Mouse (Mus musculus) thymus, adult 2 months (tissue): ENCODE data around the gene Lrrc27. TPM values are rescaled to one million over a fixed set of nuclear protein-coding genes. Genes with fewer than 3 reads are reported as not detected.

ENCODE experiments used
- DNase-seq: peaks from one replicate; pipeline ENCODE4 v3.0.0; 2021
- H3K27ac ChIP-seq: fragments of 200-500 bp; 2 replicates; pipeline ENCODE4 v1.5.1; 2012; ENCODE audit warnings: low read length, control low read depth; ENCODE audit not compliant: control insufficient read depth, insufficient read depth
- H3K27me3 ChIP-seq: fragments of 200-500 bp; 2 replicates; pipeline ENCODE4 v1.6.1; 2012; ENCODE audit warnings: mild to moderate bottlenecking, low read length, moderate library complexity, mixed read lengths; ENCODE audit not compliant: control insufficient read depth, insufficient read depth
- H3K36me3 ChIP-seq: fragments of 200-500 bp; 2 replicates; pipeline ENCODE4 v1.6.1; 2012; ENCODE audit warnings: mild to moderate bottlenecking, low read length, moderate library complexity; ENCODE audit not compliant: control insufficient read depth, insufficient read depth
- H3K4me1 ChIP-seq: fragments of 200-500 bp; replicated peaks from 2 replicates; pipeline ENCODE4 v1.6.1; 2012; ENCODE audit warnings: low read length; ENCODE audit not compliant: control insufficient read depth, insufficient read depth
- H3K4me3 ChIP-seq: fragments of 200-500 bp; 2 replicates; pipeline ENCODE4 v1.5.1; 2012; ENCODE audit warnings: mild to moderate bottlenecking, low read length, control low read depth, moderate library complexity; ENCODE audit not compliant: control insufficient read depth, insufficient read depth
- CTCF ChIP-seq: fragments of 200-500 bp; IDR thresholded peaks from 2 replicates; pipeline ENCODE4 v1.5.1; 2012; ENCODE audit warnings: mild to moderate bottlenecking, control low read depth, low read length, moderate library complexity, borderline replicate concordance; ENCODE audit not compliant: control insufficient read depth, poor library complexity, insufficient read depth; ENCODE audit errors: extremely low read depth
- POLR2A ChIP-seq: fragments of 200-500 bp; IDR thresholded peaks from 2 replicates; pipeline ENCODE4 v1.6.1; 2012; ENCODE audit warnings: mild to moderate bottlenecking, low read length, control low read depth, moderate library complexity; ENCODE audit not compliant: control insufficient read depth, poor library complexity, insufficient read depth; ENCODE audit errors: extremely low read depth
- WGBS: fragments of 180-500 bp; shearing (Covaris S2); methylation state at CpG from one replicate; pipeline ENCODE4 v1.1.7; 2018; 5-methylcytosine and 5-hydroxymethylcytosine counted together
- polyA plus RNA-seq: library from polyadenylated mRNA; depleted of rRNA; stranded (reverse); fragments of >200 nt; gene quantifications from 2 replicates; pipeline ENCODE4 v1.2.3, GENCODE M21; 2012

The Lrrc27 gene
- polyA plus RNA-seq, 1 experiment: 3.9 TPM

DNA sequence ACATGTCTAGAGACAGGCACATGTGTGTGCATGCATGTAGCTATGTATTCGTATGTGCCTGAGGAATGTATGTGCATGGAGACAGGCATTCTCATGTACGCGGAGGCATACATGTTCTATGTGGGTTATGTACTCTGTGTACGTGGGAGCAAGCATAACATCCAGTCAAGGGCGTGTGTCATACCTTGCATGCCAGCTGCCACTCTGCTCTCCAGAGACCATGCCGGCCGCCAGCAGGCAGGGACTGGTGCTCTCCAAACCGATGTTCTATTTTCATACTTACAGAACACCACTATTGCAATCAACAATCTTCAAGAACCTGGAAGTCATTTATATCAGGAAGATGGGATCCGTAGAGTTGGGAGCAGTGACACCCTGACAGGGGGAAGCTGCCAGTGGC is 3.7 kb downstream of the Lrrc27 start:
- no peak overlapping the region for H3K4me3 ChIP-seq
- TF ChIP-seq POLR2A (no peak), CTCF (no peak)
- H3K27ac ChIP-seq: no peak overlapping the region
- H3K36me3 ChIP-seq: no peaks in the 10 kb centered on the region
- no peaks in the 10 kb centered on the region for H3K27me3 ChIP-seq
- DNase-seq: no peak
- H3K4me1 ChIP-seq: peaks cover 16% of the 10 kb centered on the region
- 96% methylated on average over 9 of the region's 9 CpGs for WGBS

DNA sequence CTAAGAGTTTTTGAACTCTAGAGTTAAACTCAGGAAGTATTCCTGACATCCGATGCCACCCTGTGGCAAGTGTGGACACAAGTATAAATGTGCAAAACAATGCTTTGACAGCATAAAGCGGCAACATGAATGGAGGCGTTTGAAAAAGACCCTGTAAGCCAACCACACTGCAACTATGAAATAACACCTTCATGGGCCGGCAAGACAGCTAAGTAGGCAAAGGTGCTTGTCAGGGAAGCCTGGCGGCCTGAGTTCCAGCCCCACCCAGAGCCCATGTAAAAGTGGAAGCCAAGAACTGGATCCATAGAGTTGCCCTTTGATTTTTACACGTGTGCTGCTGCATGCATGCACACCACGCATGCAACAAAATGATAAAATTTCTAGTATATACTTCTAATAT is 4.3 kb downstream of the Lrrc27 start:
- no peaks in the 10 kb centered on the region for H3K36me3 ChIP-seq
- TF ChIP-seq POLR2A (no peak), CTCF (no peak)
- 93% methylated on average over 7 of the region's 7 CpGs for WGBS
- no peak for DNase-seq
- H3K27me3 ChIP-seq: no peaks in the 10 kb centered on the region
- no peak overlapping the region for H3K4me3 ChIP-seq
- peaks cover 16% of the 10 kb centered on the region for H3K4me1 ChIP-seq
- H3K27ac ChIP-seq: no peak overlapping the region

DNA sequence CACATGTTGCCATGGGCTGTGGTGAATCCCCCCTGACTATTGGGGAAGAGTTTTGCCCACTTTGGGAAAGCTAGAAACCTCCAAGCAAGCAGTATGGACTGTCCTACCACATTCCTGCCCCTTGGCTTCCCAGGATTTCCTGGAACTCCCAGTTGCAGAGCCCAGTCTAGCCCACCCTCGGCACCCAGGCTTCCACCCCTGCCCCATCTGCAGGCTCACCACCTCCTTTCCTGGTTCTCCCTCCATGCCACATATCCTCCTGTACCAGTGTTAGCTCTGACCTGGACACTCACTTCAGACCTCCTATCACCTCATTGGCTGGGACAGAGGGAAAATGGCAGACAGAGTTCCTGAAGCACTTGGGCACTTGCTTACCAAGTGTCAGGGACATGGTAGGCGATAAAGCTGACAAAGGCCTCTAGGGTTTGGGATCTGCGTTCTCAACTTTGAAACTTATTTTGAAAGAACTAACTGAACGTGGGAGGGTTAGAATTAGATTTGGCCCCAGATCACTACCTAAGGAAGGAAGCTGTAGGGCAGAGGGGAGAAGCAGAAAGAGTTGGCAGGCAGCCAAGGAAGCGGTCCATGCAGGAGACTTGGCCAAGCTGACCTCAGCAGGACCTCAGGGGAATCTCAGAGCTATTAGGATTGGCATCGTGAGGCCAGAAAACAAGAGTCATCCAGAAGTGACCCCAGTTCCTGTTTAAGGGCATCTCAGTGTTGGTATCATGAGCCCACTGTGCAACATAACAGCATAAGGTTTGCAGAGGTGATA is 6.0 kb downstream of the Lrrc27 start:
- no peaks in the 10 kb centered on the region for H3K36me3 ChIP-seq
- peaks cover 25% of the 10 kb centered on the region for H3K4me1 ChIP-seq
- no peak for DNase-seq
- TF ChIP-seq CTCF (no peak), POLR2A (no peak)
- H3K27me3 ChIP-seq: no peaks in the 10 kb centered on the region
- WGBS: 58% methylated on average over 6 of the region's 6 CpGs
- H3K27ac ChIP-seq: no peak overlapping the region
- no peak overlapping the region for H3K4me3 ChIP-seq

DNA sequence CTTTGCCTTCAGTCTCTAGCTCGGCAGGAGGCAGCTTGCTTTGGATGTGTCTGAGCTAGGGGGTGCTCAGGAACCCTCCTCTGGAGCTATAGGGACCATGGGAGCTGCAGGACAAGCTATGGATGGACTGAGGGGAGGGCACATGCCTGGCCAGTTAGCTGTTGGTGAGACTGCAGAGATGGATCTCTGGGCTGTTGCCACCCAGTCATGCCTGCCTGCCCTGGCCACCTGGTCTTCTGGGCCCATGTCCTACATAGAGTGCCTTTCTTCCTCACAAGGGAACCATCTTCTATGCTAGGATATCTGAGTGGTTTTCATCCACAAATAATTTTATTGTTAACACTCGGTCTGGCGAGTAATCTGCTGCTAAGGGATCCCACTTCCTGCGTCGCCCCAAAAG is 6.7 kb downstream of the Lrrc27 start:
- no peak for DNase-seq
- Histone ChIP-seq H3K36me3 (no peaks in the 10 kb centered on the region), H3K27ac (no peak overlapping the region), H3K4me3 (no peak overlapping the region), H3K4me1 (peaks cover 31% of the 10 kb centered on the region), H3K27me3 (no peaks in the 10 kb centered on the region)
- TF ChIP-seq CTCF (no peak), POLR2A (no peak)
- whole genome bisulfite sequencing: 94% methylated on average over 5 of the region's 5 CpGs

DNA sequence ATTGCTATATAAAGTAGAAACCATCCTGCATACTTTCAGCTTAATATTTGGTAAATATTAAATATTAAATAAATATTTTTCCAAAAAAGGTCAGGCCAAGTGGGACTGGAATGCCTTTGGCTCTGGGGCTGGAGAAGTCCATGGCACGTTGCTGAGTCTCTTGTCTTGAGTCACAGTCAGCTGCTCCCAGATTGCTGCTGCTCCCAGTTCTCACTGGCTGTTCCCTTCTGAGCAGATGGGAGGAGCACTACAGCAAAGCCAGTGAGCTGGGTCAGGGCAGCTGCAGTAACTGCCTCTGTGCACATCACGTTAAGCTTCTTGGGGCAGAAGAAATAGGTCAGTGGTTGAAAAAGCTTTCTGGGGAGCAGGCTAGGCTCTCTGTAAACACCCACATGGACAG is 7.5 kb downstream of the Lrrc27 start:
- no peak for TF ChIP-seq POLR2A
- no peak for TF ChIP-seq CTCF
- 39% methylated on average over 2 of the region's 2 CpGs for WGBS

DNA sequence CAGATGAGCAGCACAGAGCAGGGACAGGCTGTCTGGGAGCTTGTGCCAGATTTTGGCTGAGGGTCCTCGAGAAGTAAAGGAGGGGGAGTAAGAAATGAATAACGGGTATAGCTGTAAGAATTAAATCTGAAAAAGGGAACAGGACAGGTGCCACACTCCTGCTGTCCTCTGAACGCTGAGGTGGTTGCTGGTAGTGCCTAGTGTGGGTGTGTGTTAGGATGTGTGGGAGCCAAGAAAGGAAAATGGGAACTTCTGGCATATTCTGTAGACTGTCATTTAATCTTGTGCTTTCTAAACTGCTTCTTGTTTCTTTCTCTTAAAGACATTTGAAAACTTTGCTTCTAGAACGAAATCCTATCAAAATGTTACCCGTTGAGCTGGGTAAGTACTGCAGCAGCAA is 8.3 kb downstream of the Lrrc27 start:
- H3K27ac ChIP-seq: no peak overlapping the region
- WGBS: 93% methylated on average over 5 of the region's 5 CpGs
- DNase-seq: no peak
- TF ChIP-seq CTCF: no peak
- TF ChIP-seq POLR2A: no peak
- H3K36me3 ChIP-seq: no peaks in the 10 kb centered on the region
- peaks cover 47% of the 10 kb centered on the region for H3K4me1 ChIP-seq
- H3K27me3 ChIP-seq: no peaks in the 10 kb centered on the region
- H3K4me3 ChIP-seq: no peak overlapping the region

More for the DNA sequence above, 7.5 kb downstream of the Lrrc27 start:
- H3K4me1 ChIP-seq: peaks cover 39% of the 10 kb centered on the region
- no peak for DNase-seq
- no peaks in the 10 kb centered on the region for H3K36me3 ChIP-seq
- no peaks in the 10 kb centered on the region for H3K27me3 ChIP-seq
- no peak overlapping the region for H3K27ac ChIP-seq
- no peak overlapping the region for H3K4me3 ChIP-seq
